Mouse (Mus musculus) embryonic facial prominence, embryonic 12.5 days (tissue): ENCODE measurements around the gene Pld2. TPM values are rescaled to one million over a fixed set of nuclear protein-coding genes. Genes with fewer than 3 reads are reported as not detected.

Experiments
- ATAC-seq: fragments of 200-750 bp; cut with Nextera tagmentation; 2 replicates; pipeline ENCODE4 v1.8.0; 2017; ENCODE audit not compliant: insufficient number of reproducible peaks, insufficient read depth, low FRiP score, low TSS enrichment
- H3K27ac ChIP-seq: fragments of 300-500 bp; sonication (generic); 2 replicates; pipeline ENCODE4 v1.5.1; 2016; ENCODE audit warnings: mild to moderate bottlenecking
- H3K27me3 ChIP-seq: fragments of 300-500 bp; sonication (generic); 2 replicates; pipeline ENCODE4 v1.6.1; 2016; ENCODE audit warnings: mild to moderate bottlenecking, moderate library complexity
- H3K36me3 ChIP-seq: fragments of 300-500 bp; sonication (generic); 2 replicates; pipeline ENCODE4 v1.6.1; 2016; ENCODE audit warnings: mild to moderate bottlenecking
- H3K4me1 ChIP-seq: fragments of 300-500 bp; sonication (generic); 2 replicates; pipeline ENCODE4 v1.6.1; 2016
- H3K4me2 ChIP-seq: fragments of 300-500 bp; sonication (generic); replicated peaks from 2 replicates; pipeline ENCODE4 v1.6.1; 2016; ENCODE audit warnings: mild to moderate bottlenecking, moderate library complexity
- H3K4me3 ChIP-seq: fragments of 300-500 bp; sonication (generic); 2 replicates; pipeline ENCODE4 v1.5.1; 2016; ENCODE audit warnings: mild to moderate bottlenecking
- H3K9ac ChIP-seq: fragments of 300-500 bp; sonication (generic); 2 replicates; pipeline ENCODE4 v1.6.1; 2016; ENCODE audit warnings: mild to moderate bottlenecking, moderate library complexity
- H3K9me3 ChIP-seq: fragments of 300-500 bp; sonication (generic); 2 replicates; pipeline ENCODE4 v1.6.1; 2016; ENCODE audit warnings: mild to moderate bottlenecking, moderate library complexity
- WGBS: fragments of 180-500 bp; shearing (Covaris S2); methylation state at CpG from one replicate; pipeline ENCODE4 v1.1.7; 2016; 5-methylcytosine and 5-hydroxymethylcytosine counted together
- polyA plus RNA-seq: library from polyadenylated mRNA; unstranded; fragments of >200 nt; fragmentation: Nextera tagmentation; extraction: Ambion mirVana; gene quantifications from 2 replicates; pipeline ENCODE4 v1.2.1, GENCODE M21; 2016

Pld2 gene
- polyA plus RNA-seq, 1 experiment from 2014 or later, result 6.7 TPM

- no peaks in the 10 kb centered on the region for H3K27me3 ChIP-seq
- 71% methylated on average over 2 of the region's 2 CpGs for WGBS
- ATAC-seq, result no peak
These were observed 55.8 kb downstream of the Pld2 start for GRCm38 (mm10) chr11:70595638-70596037.

GRCm38 (mm10) chr11:70596094-70596493, 56.2 kb downstream of the Pld2 start:
- Histone ChIP-seq H3K27ac (no peak overlapping the region), H3K4me3 (no peak overlapping the region), H3K9me3 (no peaks in the 10 kb centered on the region), H3K27me3 (no peaks in the 10 kb centered on the region), H3K4me2 (no peak overlapping the region), H3K4me1 (0 out of 2 replicates have a peak, but pooled peaks cover 3% of the 10 kb centered on the region), H3K36me3 (peaks cover 22% of the 10 kb centered on the region), H3K9ac (no peak overlapping the region)
- ATAC-seq, result no peak
- WGBS, result 48% methylated on average over 4 of the region's 4 CpGs

More at GRCm38 (mm10) chr11:70595638-70596037, 55.8 kb downstream of the Pld2 start:
- H3K4me1 ChIP-seq, result 0 out of 2 replicates have a peak, but pooled peaks cover 3% of the 10 kb centered on the region
- no peak overlapping the region for H3K9ac ChIP-seq
- no peak overlapping the region for H3K27ac ChIP-seq
- no peaks in the 10 kb centered on the region for H3K9me3 ChIP-seq
- no peak overlapping the region for H3K4me3 ChIP-seq
- peaks cover 22% of the 10 kb centered on the region for H3K36me3 ChIP-seq
- H3K4me2 ChIP-seq, result no peak overlapping the region

GRCm38 (mm10) chr11:70597301-70597700, 57.4 kb downstream of the Pld2 start:
- Histone ChIP-seq H3K4me2 (no peak overlapping the region), H3K4me3 (no peak overlapping the region), H3K27ac (no peak overlapping the region), H3K4me1 (0 out of 2 replicates have a peak, but pooled peaks cover 3% of the 10 kb centered on the region), H3K9ac (no peak overlapping the region), H3K36me3 (peaks cover 33% of the 10 kb centered on the region), H3K27me3 (no peaks in the 10 kb centered on the region), H3K9me3 (no peaks in the 10 kb centered on the region)
- ATAC-seq, result no peak
- 91% methylated on average over 6 of the region's 6 CpGs for WGBS

- no peak overlapping the region for H3K4me2 ChIP-seq
- H3K9ac ChIP-seq, result no peak overlapping the region
- no peak overlapping the region for H3K4me3 ChIP-seq
- 91% methylated on average over 9 of the region's 9 CpGs for WGBS
- no peaks in the 10 kb centered on the region for H3K9me3 ChIP-seq
- peaks cover 42% of the 10 kb centered on the region for H3K36me3 ChIP-seq
- ATAC-seq, result no peak
- 0 out of 2 replicates have a peak, but pooled peaks cover 3% of the 10 kb centered on the region for H3K4me1 ChIP-seq
- H3K27me3 ChIP-seq, result no peaks in the 10 kb centered on the region
- no peak overlapping the region for H3K27ac ChIP-seq
These were observed 58.6 kb downstream of the Pld2 start for GRCm38 (mm10) chr11:70598451-70598953.

- 66% methylated on average over 14 of the region's 14 CpGs for WGBS
These were observed 65.2 kb downstream of the Pld2 start for GRCm38 (mm10) chr11:70605024-70605566.

GRCm38 (mm10) chr11:70606717-70607116, 66.9 kb downstream of the Pld2 start:
- H3K27ac ChIP-seq, result no peak overlapping the region

More at GRCm38 (mm10) chr11:70605024-70605566, 65.2 kb downstream of the Pld2 start:
- Histone ChIP-seq H3K27me3 (no peaks in the 10 kb centered on the region), H3K4me3 (no peak overlapping the region), H3K4me1 (no peaks in the 10 kb centered on the region), H3K36me3 (peaks cover 84% of the 10 kb centered on the region), H3K27ac (no peak overlapping the region), H3K9me3 (no peaks in the 10 kb centered on the region), H3K9ac (no peak overlapping the region), H3K4me2 (no peak overlapping the region)
- ATAC-seq, result no peak

GRCm38 (mm10) chr11:70607611-70608010, 67.7 kb downstream of the Pld2 start:
- H3K36me3 ChIP-seq, result peaks cover 95% of the 10 kb centered on the region
- H3K9ac ChIP-seq, result no peak overlapping the region
- no peaks in the 10 kb centered on the region for H3K9me3 ChIP-seq
- H3K4me1 ChIP-seq, result no peaks in the 10 kb centered on the region
- 91% methylated on average over 9 of the region's 9 CpGs for WGBS
- no peak overlapping the region for H3K4me3 ChIP-seq
- H3K4me2 ChIP-seq, result no peak overlapping the region
- no peak overlapping the region for H3K27ac ChIP-seq
- H3K27me3 ChIP-seq, result no peaks in the 10 kb centered on the region
- no peak for ATAC-seq

More at GRCm38 (mm10) chr11:70606717-70607116, 66.9 kb downstream of the Pld2 start:
- no peak for ATAC-seq
- H3K4me3 ChIP-seq, result no peak overlapping the region
- H3K4me2 ChIP-seq, result no peak overlapping the region
- no peaks in the 10 kb centered on the region for H3K27me3 ChIP-seq
- WGBS, result 64% methylated on average over 12 of the region's 12 CpGs
- H3K9ac ChIP-seq, result no peak overlapping the region
- no peaks in the 10 kb centered on the region for H3K9me3 ChIP-seq
- peaks cover 94% of the 10 kb centered on the region for H3K36me3 ChIP-seq
- no peaks in the 10 kb centered on the region for H3K4me1 ChIP-seq

Other genes with a start within 250 kb of the Pld2 start
- gene Alox12e, start 217.4 kb upstream of the Pld2 start, polyA plus RNA-seq, result not detected in 2 replicates
- 0.29 TPM in 2 replicates for gene Alox15, start 188.0 kb upstream of the Pld2 start, polyA plus RNA-seq
- 41.9 and 46.4 TPM in 2 replicates for gene Pelp1, start 130.0 kb upstream of the Pld2 start, polyA plus RNA-seq
- gene Arrb2, start 107.4 kb upstream of the Pld2 start, polyA plus RNA-seq, result 21.7 and 23.7 TPM in 2 replicates
- 41.4 and 44.5 TPM in 2 replicates for gene Med11, start 88.1 kb upstream of the Pld2 start, polyA plus RNA-seq
- 0.27 and 0.46 TPM in 2 replicates for gene Zmynd15, start 80.6 kb upstream of the Pld2 start, polyA plus RNA-seq
- 1.4 and 2.2 TPM in 2 replicates for gene Cxcl16, start 80.1 kb upstream of the Pld2 start, polyA plus RNA-seq
- 0.32 TPM in 1 of 2 replicates, not detected in the other for gene Tm4sf5, start 34.8 kb upstream of the Pld2 start, polyA plus RNA-seq
- 0.26 and 0.48 TPM in 2 replicates for gene Vmo1, start 25.4 kb upstream of the Pld2 start, polyA plus RNA-seq
- 0.50 and 0.77 TPM in 2 replicates for gene Gltpd2, start 20.9 kb upstream of the Pld2 start, polyA plus RNA-seq
- 784 and 848 TPM in 2 replicates for gene Psmb6, start 14.7 kb upstream of the Pld2 start, polyA plus RNA-seq
- not detected in 2 replicates for gene Gm40193, start 7.1 kb upstream of the Pld2 start, polyA plus RNA-seq
- gene Mink1, start 22.8 kb downstream of the Pld2 start, polyA plus RNA-seq, result 16.7 and 17.5 TPM in 2 replicates
- not detected in 2 replicates for gene 4930544D05Rik, start 75.8 kb downstream of the Pld2 start, polyA plus RNA-seq
- gene Chrne, start 79.2 kb downstream of the Pld2 start, polyA plus RNA-seq, result not detected in 2 replicates
- 0.15 and 0.27 TPM in 2 replicates for gene Gp1ba, start 99.1 kb downstream of the Pld2 start, polyA plus RNA-seq
- gene Rnf167, start 107.2 kb downstream of the Pld2 start, polyA plus RNA-seq, result 96.5 and 104 TPM in 2 replicates
- gene Slc25a11, start 107.4 kb downstream of the Pld2 start, polyA plus RNA-seq, result 159 and 160 TPM in 2 replicates
- gene Pfn1, start 114.6 kb downstream of the Pld2 start, polyA plus RNA-seq, result 1,467 and 1,498 TPM in 2 replicates
- 20.1 and 27.9 TPM in 2 replicates for gene Eno3, start 117.1 kb downstream of the Pld2 start, polyA plus RNA-seq
- gene Spag7, start 129.4 kb downstream of the Pld2 start, polyA plus RNA-seq, result 143 and 149 TPM in 2 replicates
- 12.0 and 12.3 TPM in 2 replicates for gene Camta2, start 148.0 kb downstream of the Pld2 start, polyA plus RNA-seq
- 1.1 and 1.6 TPM in 2 replicates for gene Inca1, start 160.1 kb downstream of the Pld2 start, polyA plus RNA-seq
- 2.8 and 3.0 TPM in 2 replicates for gene Kif1c, start 160.5 kb downstream of the Pld2 start, polyA plus RNA-seq
- gene Zfp3, start 224.1 kb downstream of the Pld2 start, polyA plus RNA-seq, result 6.8 and 7.5 TPM in 2 replicates